Mouse (Mus musculus) lung, postnatal 0 days (tissue): Measurements from ENCODE around the gene Stmn1. TPM values are rescaled to one million over a fixed set of nuclear protein-coding genes. Genes with fewer than 3 reads are reported as not detected.

ENCODE experiments used
- ATAC-seq: fragments of 200-750 bp; cut with Nextera tagmentation; 2 replicates; pipeline ENCODE4 v1.8.0; 2017; ENCODE audit warnings: moderate library complexity
- DNase-seq: peaks from one replicate; pipeline ENCODE4 v3.0.0-alpha.2; 2016; ENCODE audit warnings: low spot score
- H3K27ac ChIP-seq: fragments of 300-500 bp; sonication (generic); 2 replicates; pipeline ENCODE4 v1.5.1; 2014; ENCODE audit warnings: antibody characterized with exemption, mild to moderate bottlenecking, low read length, mixed read lengths
- H3K27me3 ChIP-seq: fragments of 300-500 bp; sonication (generic); replicated peaks from 2 replicates; pipeline ENCODE4 v1.6.1; 2014; ENCODE audit warnings: low read length, mixed read lengths; ENCODE audit not compliant: insufficient read depth
- H3K36me3 ChIP-seq: fragments of 300-500 bp; sonication (generic); 2 replicates; pipeline ENCODE4 v1.6.1; 2014; ENCODE audit warnings: low read length, mixed read lengths; ENCODE audit not compliant: insufficient read depth
- H3K4me1 ChIP-seq: fragments of 300-500 bp; sonication (generic); 2 replicates; pipeline ENCODE4 v1.6.1; 2014; ENCODE audit warnings: antibody characterized with exemption, low read depth, low read length, mixed read lengths; ENCODE audit not compliant: insufficient read depth
- H3K4me2 ChIP-seq: fragments of 300-500 bp; sonication (generic); replicated peaks from 2 replicates; pipeline ENCODE4 v1.6.1; 2014; ENCODE audit warnings: low read depth, mild to moderate bottlenecking, low read length, moderate library complexity, mixed read lengths
- H3K4me3 ChIP-seq: fragments of 300-500 bp; sonication (generic); 2 replicates; pipeline ENCODE4 v1.5.1; 2014; ENCODE audit warnings: low read depth, low read length
- H3K9ac ChIP-seq: fragments of 300-500 bp; sonication (generic); replicated peaks from 2 replicates; pipeline ENCODE4 v1.6.1; 2014; ENCODE audit warnings: low read depth, mild to moderate bottlenecking
- H3K9me3 ChIP-seq: fragments of 300-500 bp; sonication (generic); 2 replicates; pipeline ENCODE4 v1.6.1; 2016; ENCODE audit warnings: low read length, mixed read lengths
- CTCF ChIP-seq: IDR thresholded peaks from 2 replicates; pipeline ENCODE4 v1.5.1; 2016; ENCODE audit warnings: antibody characterized with exemption, mild to moderate bottlenecking
- EP300 ChIP-seq: IDR thresholded peaks from 2 replicates; pipeline ENCODE4 v1.6.1; 2016; ENCODE audit warnings: antibody characterized with exemption, mild to moderate bottlenecking, control low read depth
- WGBS: fragments of 180-500 bp; shearing (Covaris S2); extraction: QIAGEN DNeasy Blood & Tissue Kit; methylation state at CpG from one replicate; pipeline ENCODE4 v1.1.7; 2014; 5-methylcytosine and 5-hydroxymethylcytosine counted together
- polyA plus RNA-seq: library from polyadenylated mRNA; unstranded; fragments of >200 nt; fragmentation: Nextera tagmentation; extraction: Ambion mirVana; gene quantifications from 2 replicates; pipeline ENCODE4 v1.2.1, GENCODE M21; 2015

Stmn1 gene
- polyA plus RNA-seq, 1 experiment from 2014 or later: 260 TPM

DNA sequence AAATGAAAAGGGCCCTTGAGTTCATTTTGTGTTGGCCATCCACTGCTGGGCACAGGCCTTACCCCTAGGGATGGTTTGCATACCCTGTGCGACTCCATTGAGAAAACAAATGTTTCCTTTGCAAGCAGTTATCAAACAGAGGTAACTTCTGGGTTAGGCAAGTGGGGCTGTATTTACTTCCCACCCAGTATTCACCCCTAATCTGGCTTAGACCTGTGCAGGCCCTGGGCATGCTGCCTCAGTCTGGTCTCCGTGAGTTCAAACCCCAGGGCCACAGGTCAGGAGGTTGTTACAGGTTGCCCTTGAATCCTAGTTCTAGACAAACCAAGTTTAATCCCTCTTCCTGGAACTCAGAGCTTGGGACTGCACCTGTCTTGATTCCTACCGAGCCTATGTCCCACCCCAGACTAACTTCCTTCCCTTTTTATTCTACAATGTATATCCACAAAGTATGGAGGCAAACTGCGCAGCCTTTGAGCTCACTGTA lies 37.2 kb downstream of the Stmn1 start:
- no peak for DNase-seq
- no peak overlapping the region for H3K27ac ChIP-seq
- no peak for ATAC-seq
- 82% methylated on average over 4 of the region's 4 CpGs for WGBS
- no peak overlapping the region for H3K4me3 ChIP-seq
- TF ChIP-seq EP300 (no peak), CTCF (no peak)
- H3K9ac ChIP-seq: no peak overlapping the region
- no peak overlapping the region for H3K4me2 ChIP-seq
- no peaks in the 10 kb centered on the region for H3K4me1 ChIP-seq
- H3K9me3 ChIP-seq: no peaks in the 10 kb centered on the region
- 0 out of 2 replicates have a peak, but pooled peaks cover 4% of the 10 kb centered on the region for H3K36me3 ChIP-seq
- no peaks in the 10 kb centered on the region for H3K27me3 ChIP-seq

DNA sequence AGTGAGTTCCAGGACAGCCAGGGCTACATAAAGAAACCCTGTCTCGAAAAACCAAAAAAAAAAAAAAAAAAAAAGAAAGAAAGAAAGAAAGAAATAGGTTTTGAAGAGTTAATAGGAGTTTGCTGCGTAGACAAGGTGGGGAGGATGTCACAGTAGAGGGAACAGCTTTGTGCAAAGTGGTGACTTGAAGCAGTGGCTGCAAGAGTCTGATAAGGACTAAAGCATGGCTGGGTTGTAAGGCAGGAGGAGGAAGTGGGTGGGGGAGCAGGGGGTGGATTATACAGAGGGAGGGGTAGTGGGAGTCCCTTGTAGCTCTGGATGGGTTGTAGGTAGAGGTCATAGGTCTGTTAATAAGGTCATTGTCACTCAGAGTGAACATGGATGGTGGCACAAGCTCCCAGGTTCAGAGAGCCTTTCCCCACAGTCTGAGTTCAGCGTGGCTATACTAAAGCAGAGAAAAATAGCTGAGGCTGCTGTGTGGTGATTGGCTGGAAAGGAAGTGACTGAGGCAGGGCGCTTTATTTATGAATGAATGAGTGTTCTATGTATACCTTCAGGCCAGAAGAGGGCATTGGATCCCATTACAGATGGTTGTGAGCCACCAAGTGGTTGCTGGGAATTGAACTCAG lies 38.0 kb downstream of the Stmn1 start:
- ATAC-seq (no peak), DNase-seq (no peak)
- Histone ChIP-seq H3K4me2 (no peak overlapping the region), H3K36me3 (0 out of 2 replicates have a peak, but pooled peaks cover 4% of the 10 kb centered on the region), H3K9ac (no peak overlapping the region), H3K27me3 (no peaks in the 10 kb centered on the region), H3K27ac (no peak overlapping the region), H3K4me1 (peaks cover 3% of the 10 kb centered on the region), H3K9me3 (no peaks in the 10 kb centered on the region), H3K4me3 (no peak overlapping the region)
- no peak for TF ChIP-seq EP300
- TF ChIP-seq CTCF: no peak
- 78% methylated on average over 3 of the region's 4 CpGs for WGBS

- ATAC-seq (no peak), DNase-seq (no peak)
- Histone ChIP-seq H3K4me1 (peaks cover 5% of the 10 kb centered on the region), H3K9ac (no peak overlapping the region), H3K27me3 (no peaks in the 10 kb centered on the region), H3K4me3 (no peak overlapping the region), H3K4me2 (no peak overlapping the region), H3K9me3 (no peaks in the 10 kb centered on the region), H3K36me3 (0 out of 2 replicates have a peak, but pooled peaks cover 4% of the 10 kb centered on the region), H3K27ac (no peak overlapping the region)
- WGBS: 86% methylated on average over 19 of the region's 19 CpGs
- TF ChIP-seq CTCF: no peak
- no peak for TF ChIP-seq EP300
These were observed 38.6 kb downstream of the Stmn1 start for GRCm38 (mm10) chr4:134506713-134507112.

DNA sequence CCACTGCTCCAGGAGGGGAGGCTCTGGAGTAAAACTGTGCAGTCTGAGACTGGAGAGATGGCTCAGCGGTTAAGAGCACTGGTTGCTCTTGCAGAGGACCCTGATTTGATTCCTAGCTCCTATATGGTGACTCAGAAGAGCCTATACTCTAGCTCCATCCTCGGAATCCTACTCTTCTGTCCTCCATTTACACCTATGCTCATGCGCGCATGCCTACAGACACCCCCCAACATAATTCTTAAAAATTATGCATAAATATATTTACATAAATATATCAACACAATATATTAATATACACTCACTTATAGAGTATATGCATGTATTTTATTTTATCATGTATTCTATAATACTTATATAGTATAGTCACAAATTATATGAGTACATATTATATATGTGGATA lies 42.3 kb downstream of the Stmn1 start:
- no peaks in the 10 kb centered on the region for H3K27me3 ChIP-seq
- no peaks in the 10 kb centered on the region for H3K9me3 ChIP-seq
- peaks cover 5% of the 10 kb centered on the region for H3K4me1 ChIP-seq
- 80% methylated on average over 4 of the region's 4 CpGs for WGBS
- no peak overlapping the region for H3K4me3 ChIP-seq
- no peak overlapping the region for H3K9ac ChIP-seq
- no peak for ATAC-seq
- no peak overlapping the region for H3K4me2 ChIP-seq
- TF ChIP-seq EP300 (no peak), CTCF (no peak)
- H3K36me3 ChIP-seq: 0 out of 2 replicates have a peak, but pooled peaks cover 4% of the 10 kb centered on the region
- no peak overlapping the region for H3K27ac ChIP-seq
- DNase-seq: no peak

- Histone ChIP-seq H3K36me3 (0 out of 2 replicates have a peak, but pooled peaks cover 4% of the 10 kb centered on the region), H3K4me2 (peak within 1 kb of the TSS; percentile 81), H3K9ac (no peak within 1 kb of the TSS), H3K27me3 (no peaks in the 10 kb centered on the region), H3K9me3 (no peaks in the 10 kb centered on the region), H3K4me3 (peak within 1 kb of the TSS; percentile 38), H3K4me1 (peaks cover 5% of the 10 kb centered on the region), H3K27ac (no peak within 1 kb of the TSS)
- DNase-seq: peak; percentile 96
- no peak for TF ChIP-seq EP300
- peak; percentile 17 for TF ChIP-seq CTCF
- WGBS: under 1% methylated on average over 41 of the region's 42 CpGs
- ATAC-seq: peak; percentile 92
These were observed 42.8 kb downstream of the Stmn1 start, which contains the start of gene Aunip for GRCm38 (mm10) chr4:134510845-134511411. TSS of gene Aunip (plus strand) at chr4:134510999.

DNA sequence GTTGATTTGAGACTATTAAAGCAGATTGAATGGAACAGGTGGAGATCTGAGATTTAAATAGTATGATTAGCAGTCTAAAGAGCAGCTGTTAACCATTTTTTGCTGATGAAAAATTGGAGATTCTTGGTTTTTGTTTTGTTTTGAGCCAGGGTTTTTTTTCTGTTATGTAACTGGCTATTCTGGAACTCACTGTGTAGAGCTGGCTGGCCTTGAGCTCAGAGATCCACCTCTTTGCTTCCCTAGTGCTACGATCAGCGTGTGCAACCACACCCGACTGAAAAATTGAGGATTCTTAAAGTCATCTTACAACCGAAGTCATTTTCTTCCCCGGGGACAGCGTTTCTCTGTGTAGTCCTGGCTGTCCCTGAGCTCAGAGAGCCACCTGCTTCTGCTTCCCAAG lies 43.6 kb downstream of the Stmn1 start:
- H3K4me2 ChIP-seq: peak overlapping the region; percentile 81; the same call in 1 of the 2 replicates
- TF ChIP-seq EP300: no peak
- no peak for TF ChIP-seq CTCF
- H3K4me1 ChIP-seq: peaks cover 5% of the 10 kb centered on the region
- H3K27me3 ChIP-seq: no peaks in the 10 kb centered on the region
- no peaks in the 10 kb centered on the region for H3K9me3 ChIP-seq
- H3K4me3 ChIP-seq: no peak overlapping the region
- 52% methylated on average over 6 of the region's 6 CpGs for WGBS
- 0 out of 2 replicates have a peak, but pooled peaks cover 4% of the 10 kb centered on the region for H3K36me3 ChIP-seq
- no peak overlapping the region for H3K27ac ChIP-seq
- no peak overlapping the region for H3K9ac ChIP-seq
- no peak for ATAC-seq
- DNase-seq: no peak
